Mouse (Mus musculus): Measurements from ENCODE around the gene Chst15. TPM values are rescaled to one million over a fixed set of nuclear protein-coding genes. Genes with fewer than 3 reads are reported as not detected.

Chst15 gene
- total RNA-seq, 1 experiment from 2014 or later: 14.9 TPM

DNA sequence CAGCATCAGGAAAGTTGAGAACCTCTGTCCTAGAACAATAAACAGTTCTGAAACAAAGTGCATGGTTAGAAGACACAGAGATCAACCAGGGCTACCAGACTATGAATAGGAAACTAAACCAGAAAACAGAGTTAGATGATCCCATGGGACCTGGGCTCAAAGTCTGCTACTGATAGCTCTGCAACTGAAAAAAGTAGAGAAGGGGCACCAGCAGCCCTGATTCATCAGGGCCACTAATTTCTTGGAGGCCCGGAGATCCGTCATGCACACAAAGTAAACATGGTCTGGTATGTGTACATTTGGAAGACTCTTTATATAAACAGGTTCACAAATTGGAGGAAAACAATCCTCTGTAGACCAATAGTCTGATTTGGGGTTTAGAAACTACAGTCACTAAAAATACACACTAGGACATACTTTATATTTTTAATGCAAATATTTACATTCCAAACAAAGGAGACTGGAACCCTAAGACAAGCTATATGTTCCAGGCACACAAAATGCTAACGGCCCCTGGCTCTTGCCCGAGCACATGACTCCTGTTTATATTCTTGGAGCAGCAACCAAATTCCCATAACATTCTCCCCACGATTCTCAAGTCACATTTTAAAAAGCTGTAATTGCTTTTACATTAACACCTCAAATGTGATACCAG is 8.4 kb downstream of the Chst15 start:
- no peak for ATAC-seq (replicated peaks in 1 of 2; ENCODE audit: insufficient read depth in 1 of 2, low FRiP score in 2 of 2, low TSS enrichment in 1 of 2, low read depth in 1 of 2, poor library complexity in 2 of 2, severe bottlenecking in 2 of 2)

DNA sequence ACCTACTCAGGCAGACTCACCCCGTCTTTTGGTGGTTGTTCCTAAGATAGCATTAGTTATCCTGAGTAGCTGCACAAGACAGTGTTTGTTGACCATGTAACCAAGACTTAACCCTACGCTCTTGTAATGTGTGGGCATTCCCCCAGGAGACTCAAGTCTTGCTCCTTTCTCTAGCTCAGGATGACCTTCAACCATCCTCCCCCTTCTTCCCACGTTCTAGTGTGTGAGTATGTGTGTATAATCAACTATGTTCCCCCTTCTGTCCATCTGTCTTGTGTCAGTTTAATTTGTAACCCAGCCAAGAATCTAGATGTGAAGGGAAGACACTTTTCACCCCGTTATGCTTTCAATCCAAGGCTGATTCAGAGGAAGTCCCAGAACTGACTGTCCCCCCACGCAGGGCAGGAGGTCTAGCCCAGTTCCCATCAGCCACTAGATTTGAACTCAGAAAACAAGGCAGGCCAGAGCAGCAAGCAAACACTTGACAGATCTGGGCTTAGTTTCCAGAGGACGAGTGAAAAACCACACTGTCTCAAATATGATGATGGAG is 9.2 kb downstream of the Chst15 start:
- no peak for ATAC-seq (replicated peaks in 1 of 2; ENCODE audit: insufficient read depth in 1 of 2, low FRiP score in 2 of 2, low TSS enrichment in 1 of 2, low read depth in 1 of 2, poor library complexity in 2 of 2, severe bottlenecking in 2 of 2)

DNA sequence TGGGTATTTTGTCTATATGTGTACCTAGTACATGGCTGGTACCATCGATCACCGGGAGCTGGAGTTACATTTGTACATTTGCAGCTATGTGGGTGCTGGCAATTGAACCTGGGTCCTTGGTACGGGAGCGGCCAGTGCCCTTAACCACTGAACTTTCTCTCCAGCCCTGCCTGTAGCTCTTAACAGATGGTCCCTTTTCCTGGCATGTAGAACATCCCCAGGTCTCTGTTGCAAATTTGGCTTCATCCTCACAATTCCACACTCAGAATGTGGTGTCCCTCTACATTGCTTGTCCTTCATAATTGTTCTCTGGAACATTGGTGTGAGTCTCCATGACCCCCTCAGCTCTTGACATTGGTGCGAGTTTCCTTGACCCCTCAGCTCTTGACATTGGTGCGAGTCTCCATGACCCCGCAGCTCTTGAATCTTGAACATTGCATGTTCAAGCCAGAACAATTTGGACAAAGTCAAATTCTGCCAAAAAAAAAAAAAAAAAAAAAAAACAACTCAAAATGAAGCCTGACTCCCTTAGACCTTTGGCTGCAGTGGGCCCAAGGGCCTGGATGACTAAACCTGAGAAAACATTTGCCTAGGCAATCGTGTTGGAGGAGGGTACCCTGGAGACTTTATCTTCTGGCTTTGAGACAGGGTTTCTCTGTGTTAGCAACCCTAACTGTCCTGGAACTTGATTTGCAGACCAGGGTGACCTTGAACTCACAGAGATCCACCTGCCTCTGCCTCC is 10.2 kb downstream of the Chst15 start:
- ATAC-seq (replicated peaks in 1 of 2; ENCODE audit: insufficient read depth in 1 of 2, low FRiP score in 2 of 2, low TSS enrichment in 1 of 2, low read depth in 1 of 2, poor library complexity in 2 of 2, severe bottlenecking in 2 of 2): no peak

- ATAC-seq (replicated peaks in 1 of 2; ENCODE audit: insufficient read depth in 1 of 2, low FRiP score in 2 of 2, low TSS enrichment in 1 of 2, low read depth in 1 of 2, poor library complexity in 2 of 2, severe bottlenecking in 2 of 2): no peak
Observed at GRCm38 (mm10) chr7:132305492-132306375, 11.3 kb downstream of the Chst15 start.

- ATAC-seq (replicated peaks in 1 of 2; ENCODE audit: insufficient read depth in 1 of 2, low FRiP score in 2 of 2, low TSS enrichment in 1 of 2, low read depth in 1 of 2, poor library complexity in 2 of 2, severe bottlenecking in 2 of 2): 0 out of 4 replicates have a peak, but pooled peaks of 1 of the 2 experiments have one; percentile 24
Observed at GRCm38 (mm10) chr7:132304424-132305085, 12.5 kb downstream of the Chst15 start.

DNA sequence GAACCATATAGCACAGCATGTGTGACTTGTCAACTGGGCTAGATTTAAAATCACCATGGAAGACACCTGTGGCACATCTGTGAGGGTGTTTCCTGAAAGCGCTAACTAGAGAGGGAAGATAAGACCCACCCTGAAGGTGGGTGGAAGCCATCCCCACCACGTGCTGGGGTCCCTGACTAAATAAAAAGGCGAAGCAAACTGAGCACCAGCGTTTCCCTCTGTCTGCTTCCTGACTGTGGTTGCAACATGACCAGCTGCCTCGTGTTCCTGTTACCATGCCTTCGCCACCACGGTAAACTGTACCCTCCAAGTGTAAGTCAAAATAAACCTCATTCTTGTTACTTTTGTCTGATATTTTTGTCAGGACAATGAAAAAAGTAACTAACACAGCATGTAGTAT is 13.0 kb downstream of the Chst15 start:
- peak; percentile 80 to 85 for ATAC-seq (replicated peaks in 1 of 2; ENCODE audit: insufficient read depth in 1 of 2, low FRiP score in 2 of 2, low TSS enrichment in 1 of 2, low read depth in 1 of 2, poor library complexity in 2 of 2, severe bottlenecking in 2 of 2)

GRCm38 (mm10) chr7:132302508-132303241 is 14.4 kb downstream of the Chst15 start:
- no peak for ATAC-seq (replicated peaks in 1 of 2; ENCODE audit: insufficient read depth in 1 of 2, low FRiP score in 2 of 2, low TSS enrichment in 1 of 2, low read depth in 1 of 2, poor library complexity in 2 of 2, severe bottlenecking in 2 of 2)

DNA sequence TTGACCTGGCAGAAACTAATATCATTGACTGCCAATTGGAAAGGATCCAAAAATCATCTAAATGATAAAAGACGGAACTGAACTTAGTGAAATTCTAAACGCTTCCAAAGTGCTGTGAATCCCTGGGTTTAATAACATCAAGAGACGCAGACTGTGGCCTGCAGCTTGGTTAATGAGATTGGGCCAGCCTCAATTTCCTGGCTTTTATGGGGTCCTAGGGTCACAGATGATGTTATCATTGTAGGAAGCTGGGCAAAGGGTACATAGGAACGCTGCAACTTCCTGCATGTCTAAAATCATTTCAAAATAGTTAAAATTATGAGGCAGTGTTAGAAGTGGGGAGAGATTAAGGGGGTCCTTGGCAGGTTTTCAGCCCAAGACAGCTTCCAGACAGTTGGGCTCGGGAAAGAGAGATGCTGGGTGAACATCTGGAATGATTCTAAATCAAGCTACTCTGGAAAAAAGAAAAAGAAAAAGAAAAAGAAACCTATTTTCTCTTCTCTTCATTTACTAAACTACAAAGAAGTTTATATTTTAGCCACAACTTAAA is 17.3 kb downstream of the Chst15 start:
- no peak for ATAC-seq (replicated peaks in 1 of 2; ENCODE audit: insufficient read depth in 1 of 2, low FRiP score in 2 of 2, low TSS enrichment in 1 of 2, low read depth in 1 of 2, poor library complexity in 2 of 2, severe bottlenecking in 2 of 2)

DNA sequence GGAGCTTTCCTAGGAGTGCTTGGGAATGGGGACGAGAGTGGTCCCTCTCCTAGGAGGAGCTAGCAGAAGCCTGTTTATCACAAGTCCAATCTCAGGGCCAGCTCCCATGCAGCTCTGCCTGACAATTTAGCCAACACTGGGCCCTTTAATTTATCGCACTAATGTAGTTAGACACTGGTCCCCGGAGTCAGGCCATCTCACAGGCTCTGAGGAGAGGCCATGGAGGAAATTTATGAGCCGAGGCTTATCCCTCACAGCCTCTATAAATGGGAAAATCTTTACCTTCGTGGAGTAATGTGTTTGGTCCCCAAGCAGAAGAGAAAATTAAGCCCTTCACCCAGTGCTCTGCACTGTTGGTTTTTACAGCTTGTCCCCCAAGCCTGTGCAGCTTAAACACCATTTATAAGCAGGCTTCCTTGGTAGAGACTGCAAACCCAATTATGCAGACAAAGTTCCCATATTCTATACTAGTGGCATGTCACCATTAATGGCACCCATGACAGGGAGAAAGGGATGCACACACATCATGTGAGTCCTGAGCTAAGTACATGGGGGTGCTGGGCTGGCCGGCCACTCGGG is 18.5 kb downstream of the Chst15 start:
- ATAC-seq (replicated peaks in 1 of 2; ENCODE audit: insufficient read depth in 1 of 2, low FRiP score in 2 of 2, low TSS enrichment in 1 of 2, low read depth in 1 of 2, poor library complexity in 2 of 2, severe bottlenecking in 2 of 2): no peak

DNA sequence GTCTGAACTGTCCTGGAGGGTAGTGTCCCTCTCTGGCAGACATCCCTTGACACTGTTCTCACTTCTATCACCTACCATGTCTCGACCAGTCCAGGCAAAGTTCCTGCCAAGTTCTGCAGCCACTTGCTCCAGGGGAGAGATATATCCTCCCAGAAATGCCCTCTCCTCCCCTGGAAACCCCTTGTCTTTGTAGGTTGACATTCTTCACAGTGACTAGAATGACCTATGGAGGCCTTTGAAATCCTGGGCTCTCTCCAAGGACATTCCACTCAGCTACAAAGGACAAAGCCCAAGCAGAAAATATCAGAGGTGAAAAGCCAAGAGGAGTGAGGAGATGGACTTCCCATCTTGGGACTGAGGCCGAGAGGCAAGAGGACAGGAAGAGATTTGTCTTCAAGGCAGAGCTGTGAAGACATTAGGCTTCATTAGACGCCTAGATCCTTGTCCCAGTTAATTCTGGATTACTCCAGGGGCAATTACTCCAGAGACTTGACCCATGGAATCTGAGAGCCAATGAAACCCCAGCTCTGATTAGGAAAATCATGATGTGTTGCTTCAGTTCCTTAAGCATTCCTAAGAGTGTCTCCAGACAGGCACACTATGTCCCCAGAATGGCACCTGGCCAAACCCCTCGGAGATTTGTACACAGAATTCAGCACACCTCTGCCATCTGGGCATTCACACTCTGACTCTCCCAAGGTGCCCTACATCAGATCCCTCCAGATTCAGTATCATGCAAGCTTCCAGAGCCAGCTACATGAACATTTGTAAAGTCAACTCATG is 20.2 kb downstream of the Chst15 start:
- ATAC-seq (replicated peaks in 1 of 2; ENCODE audit: insufficient read depth in 1 of 2, low FRiP score in 2 of 2, low TSS enrichment in 1 of 2, low read depth in 1 of 2, poor library complexity in 2 of 2, severe bottlenecking in 2 of 2): no peak

DNA sequence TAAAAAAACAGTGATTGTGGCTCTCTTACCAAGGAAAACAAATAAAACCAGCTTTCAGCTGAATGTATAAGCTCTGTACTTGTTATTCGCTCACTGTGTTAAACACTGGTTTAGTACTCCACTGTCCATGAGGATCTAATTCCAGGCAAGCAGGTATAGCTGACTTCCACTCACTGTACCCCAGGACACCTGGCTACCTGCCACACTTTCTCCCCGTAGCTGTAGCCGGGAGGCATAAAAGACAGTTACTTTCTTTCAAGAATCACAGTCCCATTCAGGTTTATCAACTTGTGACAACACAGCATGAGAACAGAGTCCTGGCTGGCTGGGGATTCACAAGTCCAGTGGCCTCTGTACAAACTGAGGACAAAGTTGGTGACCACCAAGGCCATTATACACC is 20.9 kb downstream of the Chst15 start:
- no peak for ATAC-seq (replicated peaks in 1 of 2; ENCODE audit: insufficient read depth in 1 of 2, low FRiP score in 2 of 2, low TSS enrichment in 1 of 2, low read depth in 1 of 2, poor library complexity in 2 of 2, severe bottlenecking in 2 of 2)

DNA sequence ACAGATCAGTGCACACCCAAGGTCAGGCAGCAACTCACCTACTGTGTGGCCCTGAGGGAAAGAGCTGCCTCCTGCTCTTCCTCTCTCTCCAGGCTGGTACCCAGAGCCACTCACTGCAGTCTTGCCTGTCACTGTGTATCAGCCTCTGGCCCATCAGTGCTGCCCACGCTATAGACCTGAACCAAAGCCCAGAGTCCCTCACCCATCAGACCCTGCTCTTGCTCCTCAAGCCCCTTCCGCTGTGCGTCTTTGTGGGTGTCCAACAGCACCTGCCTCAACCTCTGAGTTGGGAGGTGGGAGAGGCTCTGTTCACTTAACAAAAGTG is 29.7 kb downstream of the Chst15 start:
- ATAC-seq (replicated peaks in 1 of 2; ENCODE audit: insufficient read depth in 1 of 2, low FRiP score in 2 of 2, low TSS enrichment in 1 of 2, low read depth in 1 of 2, poor library complexity in 2 of 2, severe bottlenecking in 2 of 2): no peak

GRCm38 (mm10) chr7:132286630-132287339 is 30.2 kb downstream of the Chst15 start:
- ATAC-seq (replicated peaks in 1 of 2; ENCODE audit: insufficient read depth in 1 of 2, low FRiP score in 2 of 2, low TSS enrichment in 1 of 2, low read depth in 1 of 2, poor library complexity in 2 of 2, severe bottlenecking in 2 of 2): no peak

- ATAC-seq (replicated peaks in 1 of 2; ENCODE audit: insufficient read depth in 1 of 2, low FRiP score in 2 of 2, low TSS enrichment in 1 of 2, low read depth in 1 of 2, poor library complexity in 2 of 2, severe bottlenecking in 2 of 2): no peak
Observed at GRCm38 (mm10) chr7:132284795-132285194, 32.2 kb downstream of the Chst15 start.

Data from hematopoietic stem cell, adult 5-6 weeks (primary cell).